Mouse (Mus musculus): ENCODE results near the gene Dct. TPM values are rescaled to one million over a fixed set of nuclear protein-coding genes. Genes with fewer than 3 reads are reported as not detected.

Dct gene
- polyA plus RNA-seq, 1 experiment from 2014 or later: 1.4 TPM

DNA sequence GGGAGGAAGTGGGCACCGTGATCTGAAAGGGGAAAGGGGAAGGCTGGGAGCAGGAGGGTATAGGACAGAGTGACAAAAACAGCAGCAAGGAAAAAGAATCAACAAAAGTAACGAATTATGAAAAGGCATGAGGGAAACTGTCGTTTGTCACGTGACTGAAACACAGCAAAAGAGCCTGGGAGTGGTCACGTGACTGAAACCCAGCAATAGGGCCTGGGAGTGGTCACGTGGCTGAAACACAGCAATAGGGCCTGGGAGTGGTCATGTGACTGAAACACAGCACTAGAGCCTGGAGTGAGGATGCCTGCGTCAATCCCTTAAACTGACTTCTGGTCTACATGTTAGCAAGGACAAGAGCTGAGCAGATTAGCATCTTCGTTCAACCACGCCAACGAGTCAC is 63.6 kb downstream of the Dct start:
- Histone ChIP-seq H3K36me3 (no peaks in the 10 kb centered on the region), H3K9ac (no peak overlapping the region), H3K4me2 (replicated peaks) (no peak overlapping the region), H3K27ac (no peak overlapping the region), H3K4me1 (replicated peaks) (no peaks in the 10 kb centered on the region), H3K27me3 (replicated peaks) (no peaks in the 10 kb centered on the region), H3K4me3 (replicated peaks) (no peak overlapping the region), H3K9me3 (no peaks in the 10 kb centered on the region)
- 87% methylated on average over 10 of the region's 10 CpGs for WGBS
- no peak for ATAC-seq

DNA sequence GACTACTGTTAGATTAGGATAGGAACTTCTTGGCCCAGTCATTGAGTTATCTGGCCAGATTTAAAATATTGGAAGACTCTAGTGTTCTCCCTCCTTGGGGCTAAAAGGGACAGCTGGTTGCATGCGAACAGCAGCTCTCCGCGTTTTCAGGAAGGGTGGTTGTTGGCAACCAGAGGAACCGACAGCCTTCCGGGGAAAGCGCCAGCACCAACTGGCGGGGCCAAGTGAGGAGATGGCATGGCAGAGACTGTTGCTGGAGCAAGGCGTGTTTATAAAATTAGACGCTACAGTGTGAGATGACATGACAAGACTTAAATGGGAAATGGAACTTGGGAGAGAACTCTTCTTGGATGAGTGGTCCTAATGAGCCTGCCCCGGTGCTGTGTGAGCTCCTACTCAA is 70.5 kb downstream of the Dct start:
- Histone ChIP-seq H3K27ac (no peak overlapping the region), H3K4me1 (replicated peaks) (no peaks in the 10 kb centered on the region), H3K36me3 (no peaks in the 10 kb centered on the region), H3K4me3 (replicated peaks) (no peak overlapping the region), H3K27me3 (replicated peaks) (no peaks in the 10 kb centered on the region), H3K9ac (no peak overlapping the region), H3K9me3 (no peaks in the 10 kb centered on the region), H3K4me2 (replicated peaks) (no peak overlapping the region)
- 92% methylated on average over 10 of the region's 10 CpGs for WGBS
- ATAC-seq: no peak

DNA sequence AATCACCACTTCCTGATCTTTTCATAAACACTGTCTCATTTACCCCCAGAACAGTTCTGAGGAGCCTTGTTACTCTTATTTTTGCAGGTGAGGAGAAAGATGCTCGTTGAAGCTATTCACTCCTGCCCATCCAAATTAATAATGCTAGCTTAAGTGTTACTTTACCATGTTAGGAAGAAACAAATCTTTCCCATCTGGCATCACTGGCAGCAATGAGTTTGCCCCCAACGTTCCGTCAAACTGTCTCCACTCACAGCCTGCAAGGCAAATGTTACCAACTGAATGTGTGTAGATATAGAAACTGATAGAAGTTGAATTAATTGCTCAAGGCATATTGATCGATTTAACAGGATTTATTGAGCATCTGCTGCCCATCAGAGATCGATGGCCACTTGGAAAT is 79.5 kb downstream of the Dct start:
- no peaks in the 10 kb centered on the region for H3K27me3 ChIP-seq (replicated peaks)
- H3K4me1 ChIP-seq (replicated peaks): no peaks in the 10 kb centered on the region
- H3K27ac ChIP-seq: no peak overlapping the region
- no peak for ATAC-seq
- no peak overlapping the region for H3K4me2 ChIP-seq (replicated peaks)
- no peaks in the 10 kb centered on the region for H3K9me3 ChIP-seq
- 88% methylated on average over 5 of the region's 5 CpGs for WGBS
- no peaks in the 10 kb centered on the region for H3K36me3 ChIP-seq
- no peak overlapping the region for H3K9ac ChIP-seq
- H3K4me3 ChIP-seq (replicated peaks): no peak overlapping the region

Other genes with a start within 250 kb of the Dct start
- 30.2 and 34.0 TPM in 2 replicates for gene Tgds, start 80.5 kb upstream of the Dct start, polyA plus RNA-seq (2015; fragmentation: Nextera tagmentation; extraction: Ambion mirVana)
- gene Gpr180, start 84.9 kb upstream of the Dct start, polyA plus RNA-seq (2015; fragmentation: Nextera tagmentation; extraction: Ambion mirVana): 47.3 and 49.0 TPM in 2 replicates
- gene Sox21, start 184.8 kb upstream of the Dct start, polyA plus RNA-seq (2015; fragmentation: Nextera tagmentation; extraction: Ambion mirVana): 0.09 and 0.14 TPM in 2 replicates
- not detected in 2 replicates for gene Gm9376, start 214.7 kb upstream of the Dct start, polyA plus RNA-seq (2015; fragmentation: Nextera tagmentation; extraction: Ambion mirVana)